Mouse (Mus musculus) cerebellum, adult 11-12 months (tissue): ENCODE data around the gene Atp5d.

Experiments used
- DNase-seq: peaks from one replicate; pipeline ENCODE4 v3.0.0; 2022

Atp5d gene

DNA sequence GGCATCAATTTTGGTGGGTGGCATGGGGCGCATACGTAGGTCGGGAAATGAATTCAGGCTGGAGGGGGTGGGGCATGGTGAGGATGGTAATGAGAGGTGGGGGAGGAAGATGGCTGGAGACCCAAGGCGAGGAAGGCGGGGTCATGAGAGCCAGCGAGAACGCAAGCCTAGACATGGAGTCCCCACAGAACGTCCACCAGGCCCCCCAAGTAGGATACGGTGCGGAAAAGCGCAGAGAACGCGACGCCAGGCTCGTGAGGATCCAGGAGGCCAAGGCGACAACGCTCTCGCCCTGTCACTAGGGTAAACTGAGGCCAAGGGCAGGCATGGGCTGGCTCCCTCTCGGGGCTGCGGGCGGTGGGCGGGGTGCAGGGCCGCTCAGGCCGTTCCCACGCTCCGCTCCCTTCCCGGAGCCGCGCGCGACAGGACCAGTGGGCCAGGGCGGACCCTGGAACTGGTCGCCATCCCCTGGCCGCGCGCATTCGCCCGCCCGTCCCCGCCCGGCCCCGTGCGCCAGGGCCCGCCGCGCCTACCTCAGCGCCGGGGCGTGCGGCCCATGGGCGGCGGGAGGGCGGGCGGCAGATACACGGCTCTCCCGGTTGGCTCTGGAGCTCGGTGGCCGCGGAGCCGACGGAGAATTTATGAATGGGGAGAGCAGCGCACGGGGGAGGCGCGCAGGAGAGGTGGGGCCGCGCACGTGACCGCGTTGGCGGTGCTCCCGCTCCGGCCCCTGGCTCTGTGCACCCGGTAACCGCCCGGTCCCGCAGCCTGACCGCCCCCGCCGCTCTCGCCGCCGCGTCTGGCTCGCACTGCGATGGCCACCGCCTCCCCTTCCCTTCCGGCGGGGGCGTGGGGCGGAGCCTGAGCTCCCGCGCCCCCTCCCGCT is at the start of gene Atp5d:
TSS of gene Atp5d (plus strand) at position 80 of the 886 bp plus-strand sequence.
- peak; percentile 86 for DNase-seq

DNA sequence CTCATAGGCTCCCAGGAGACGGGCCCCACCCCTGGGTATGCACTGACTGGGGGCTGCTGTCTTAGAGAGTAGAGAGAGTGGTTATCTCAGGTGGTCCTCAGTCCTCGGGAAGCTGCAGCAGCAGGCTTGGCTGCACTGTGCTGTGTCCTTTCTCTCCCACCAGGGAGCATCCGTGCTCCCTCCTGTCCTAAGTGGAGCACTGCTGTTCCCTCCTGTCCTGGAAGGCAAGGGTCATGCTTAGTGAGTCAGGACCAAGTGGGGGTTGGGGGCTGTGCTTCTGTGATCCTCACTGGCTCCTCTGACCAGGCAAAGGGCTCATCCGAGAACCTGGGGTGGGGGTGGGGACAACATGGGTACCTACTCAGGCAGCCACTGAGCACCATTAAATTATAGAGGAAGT is 49.3 kb upstream of the Atp5d start:
- no peak for DNase-seq

GRCm38 (mm10) chr10:80091527-80091926 is 46.9 kb upstream of the Atp5d start:
- DNase-seq: no peak

- DNase-seq: no peak
Measured at GRCm38 (mm10) chr10:80092690-80093089, 45.7 kb upstream of the Atp5d start.

DNA sequence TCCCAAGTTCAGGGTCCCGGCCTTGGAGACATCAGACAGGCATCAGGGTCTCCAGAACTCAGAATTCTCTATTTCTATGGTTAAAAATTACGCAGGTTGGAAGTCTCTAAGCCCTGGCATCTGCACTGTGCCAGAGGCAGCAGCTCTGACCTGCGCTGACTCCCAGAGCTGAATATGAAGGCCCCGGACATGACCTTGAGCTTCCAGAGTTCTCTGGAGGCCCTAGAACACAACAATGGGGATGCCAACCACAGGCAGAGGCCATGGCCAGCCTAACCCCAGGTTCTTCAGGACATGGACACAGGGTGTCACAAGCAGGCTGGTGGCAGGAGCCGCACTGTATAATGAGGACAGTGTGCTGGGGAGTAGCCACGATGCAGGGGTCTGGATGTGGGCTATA is 44.3 kb upstream of the Atp5d start:
- no peak for DNase-seq

GRCm38 (mm10) chr10:80094684-80095083 is 43.7 kb upstream of the Atp5d start:
- no peak for DNase-seq

- DNase-seq: no peak
Measured at GRCm38 (mm10) chr10:80095547-80095946, 42.9 kb upstream of the Atp5d start.

DNA sequence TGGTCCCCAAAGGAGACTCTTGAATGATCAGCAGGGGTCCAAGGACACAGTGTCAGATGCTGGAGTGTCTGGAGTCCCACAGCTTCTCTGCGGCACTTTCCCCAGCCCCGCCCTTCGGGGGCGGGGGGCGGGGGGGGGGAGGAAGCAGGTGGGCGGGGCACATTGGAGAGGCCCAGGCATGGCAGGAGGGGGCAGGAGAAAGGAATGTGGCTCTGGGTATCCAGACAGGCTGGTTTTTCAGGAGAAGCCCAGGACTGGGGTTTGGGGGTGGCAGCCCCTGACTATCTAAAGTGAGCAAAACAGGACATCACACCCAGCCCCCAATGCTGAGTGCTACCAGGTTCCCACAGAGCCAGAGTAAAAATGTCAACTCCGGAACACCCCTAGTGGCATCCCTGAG is 41.2 kb upstream of the Atp5d start:
- DNase-seq: no peak

DNA sequence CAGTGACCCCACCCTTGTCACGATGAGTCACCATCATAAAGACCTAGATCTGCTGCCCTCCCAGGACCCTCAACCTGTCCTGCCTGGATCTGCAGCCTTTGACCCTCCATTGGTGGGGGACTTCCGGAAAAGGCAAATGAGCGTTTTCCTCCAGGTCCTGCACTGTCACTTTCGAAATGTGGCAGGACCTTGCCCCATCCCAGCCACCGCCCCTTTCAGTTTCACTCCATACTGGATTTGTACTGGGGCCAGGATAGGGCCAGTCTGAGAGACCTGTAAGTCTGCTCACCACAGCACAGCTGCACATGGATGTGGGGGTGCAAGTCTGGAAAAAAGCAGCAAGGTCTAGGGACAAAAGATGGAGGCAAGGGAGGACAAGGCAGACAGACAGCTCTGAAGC is 39.8 kb upstream of the Atp5d start:
- no peak for DNase-seq

- DNase-seq: no peak
Measured at GRCm38 (mm10) chr10:80100982-80101381, 37.5 kb upstream of the Atp5d start.

DNA sequence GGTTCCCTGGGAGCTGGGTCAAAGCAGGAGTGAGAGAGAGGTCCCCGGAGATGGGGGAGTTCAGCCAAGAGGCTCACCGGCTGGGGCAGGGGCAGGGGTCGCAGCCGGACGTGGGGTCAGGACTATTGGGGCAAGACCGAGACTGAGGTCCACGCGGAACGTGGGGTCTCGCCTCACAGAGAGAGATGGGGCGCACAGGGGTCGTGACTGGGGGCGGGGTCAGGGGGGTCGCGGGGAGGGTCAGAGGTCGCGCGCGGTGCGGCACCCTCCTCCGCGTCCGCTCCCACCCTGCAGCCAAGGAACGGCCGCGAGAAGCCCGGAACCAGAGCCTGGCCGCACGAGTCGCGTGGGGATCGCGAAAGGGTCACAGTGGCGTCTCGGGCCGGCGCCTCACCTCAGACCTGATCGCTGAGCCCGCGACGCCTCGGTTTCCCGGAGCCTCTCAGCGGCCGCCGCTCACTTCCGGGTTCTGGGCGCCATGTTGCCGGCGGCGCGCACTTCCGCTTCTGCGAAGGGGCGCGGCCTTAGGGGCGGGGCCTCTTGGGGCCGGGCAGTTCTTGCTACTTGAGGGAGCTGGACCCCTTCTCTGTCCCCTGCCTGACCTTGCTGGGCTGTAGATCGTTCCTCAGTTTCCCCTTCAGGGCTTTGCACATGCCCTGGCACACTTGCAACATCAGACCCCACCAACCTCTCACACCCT is 36.1 kb upstream of the Atp5d start:
- peak; percentile 84 for DNase-seq

- no peak for DNase-seq
Measured at GRCm38 (mm10) chr10:80103032-80103431, 35.4 kb upstream of the Atp5d start.

- no peak for DNase-seq
Measured at GRCm38 (mm10) chr10:80104181-80104580, 34.3 kb upstream of the Atp5d start.

DNA sequence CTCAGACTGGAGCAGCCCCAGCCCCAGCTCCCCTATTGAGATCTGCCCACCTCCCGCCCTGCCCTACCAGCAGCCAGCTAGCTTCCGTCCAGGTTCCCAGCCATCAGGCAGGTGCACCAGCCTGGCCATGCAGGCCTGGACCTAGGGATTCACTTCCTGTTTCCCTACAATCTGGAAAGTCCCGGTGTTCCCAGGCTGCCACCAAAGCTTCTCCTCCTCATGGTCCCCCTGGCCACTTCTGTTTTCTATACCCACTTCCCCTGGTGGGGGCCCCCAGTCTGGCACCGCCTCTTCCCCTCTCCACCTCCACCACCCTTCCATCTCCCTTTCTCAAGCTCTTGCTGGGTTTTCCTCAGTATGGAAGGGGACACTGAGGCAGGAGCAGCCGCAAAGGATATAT is 33.0 kb upstream of the Atp5d start, which contains the start of gene Sbno2:
TSS of gene Sbno2 (minus strand) at position 112 of the 400 bp plus-strand sequence.
- no peak for DNase-seq

DNA sequence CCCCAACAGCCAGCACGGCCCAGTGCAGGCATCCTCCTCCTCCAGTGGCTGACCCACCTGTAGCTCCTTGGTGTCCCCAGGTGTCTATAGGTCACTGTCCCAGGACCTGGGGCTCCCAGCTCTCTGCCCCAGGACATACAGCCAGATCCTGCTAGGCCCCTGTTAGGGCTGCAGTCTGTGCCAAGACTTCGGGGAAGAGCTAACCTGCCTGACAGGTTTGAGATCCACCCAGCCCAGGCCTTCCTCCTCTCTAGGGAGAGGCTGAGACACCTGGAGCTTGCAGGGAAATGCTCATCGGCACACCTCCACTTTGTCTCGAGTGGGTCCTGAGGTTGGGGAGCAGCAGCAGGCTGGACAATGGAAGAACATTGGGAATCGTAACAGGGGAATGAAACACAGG is 32.5 kb upstream of the Atp5d start:
- peak; percentile 33 for DNase-seq

- no peak for DNase-seq
Measured at GRCm38 (mm10) chr10:80107678-80108077, 30.8 kb upstream of the Atp5d start.

DNA sequence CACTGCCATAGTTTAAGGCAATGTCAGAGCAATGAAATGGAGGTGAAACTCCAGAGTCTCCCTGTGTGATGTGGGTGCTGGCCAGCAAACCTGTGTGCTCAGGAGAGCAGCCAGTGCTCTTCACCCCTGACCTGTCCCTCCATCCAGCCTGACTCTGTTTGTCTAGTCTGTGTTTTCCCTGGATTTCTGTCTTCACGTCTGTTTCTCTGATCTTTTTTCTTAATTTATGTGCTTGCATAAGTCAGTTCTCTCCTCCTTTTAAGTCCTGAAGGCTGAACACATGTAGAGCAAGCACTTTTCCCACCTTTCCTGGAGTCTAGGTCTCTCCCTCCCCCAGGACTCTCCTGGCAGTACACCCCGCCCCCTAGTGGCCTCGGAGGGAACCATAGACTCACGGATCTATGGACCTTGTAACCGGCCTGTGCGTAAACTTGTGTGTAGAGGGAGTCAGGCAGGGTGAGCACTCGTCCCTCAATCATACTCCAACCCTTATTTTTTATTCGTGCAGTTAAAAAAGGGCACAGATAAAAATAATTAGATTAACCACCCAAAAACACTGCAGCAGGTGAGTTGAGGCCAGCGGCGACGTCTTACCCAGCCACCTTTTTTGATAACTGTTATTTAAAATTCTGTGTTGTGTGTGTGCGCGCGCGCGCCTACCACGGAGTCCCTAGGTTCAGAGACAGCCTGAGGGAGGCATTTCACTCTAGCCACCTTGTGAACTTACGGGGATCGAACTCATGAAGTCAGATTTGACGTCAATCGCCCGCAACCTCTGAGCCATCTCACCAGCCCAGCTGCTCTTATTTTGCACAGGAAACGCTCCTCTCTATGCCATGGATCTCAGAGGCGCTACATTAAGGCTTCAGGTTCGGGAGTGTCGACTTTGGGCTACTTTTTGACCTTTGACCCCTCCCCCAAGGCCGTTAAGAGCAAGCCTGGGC is 23.8 kb upstream of the Atp5d start:
- peak; percentile 89 for DNase-seq

DNA sequence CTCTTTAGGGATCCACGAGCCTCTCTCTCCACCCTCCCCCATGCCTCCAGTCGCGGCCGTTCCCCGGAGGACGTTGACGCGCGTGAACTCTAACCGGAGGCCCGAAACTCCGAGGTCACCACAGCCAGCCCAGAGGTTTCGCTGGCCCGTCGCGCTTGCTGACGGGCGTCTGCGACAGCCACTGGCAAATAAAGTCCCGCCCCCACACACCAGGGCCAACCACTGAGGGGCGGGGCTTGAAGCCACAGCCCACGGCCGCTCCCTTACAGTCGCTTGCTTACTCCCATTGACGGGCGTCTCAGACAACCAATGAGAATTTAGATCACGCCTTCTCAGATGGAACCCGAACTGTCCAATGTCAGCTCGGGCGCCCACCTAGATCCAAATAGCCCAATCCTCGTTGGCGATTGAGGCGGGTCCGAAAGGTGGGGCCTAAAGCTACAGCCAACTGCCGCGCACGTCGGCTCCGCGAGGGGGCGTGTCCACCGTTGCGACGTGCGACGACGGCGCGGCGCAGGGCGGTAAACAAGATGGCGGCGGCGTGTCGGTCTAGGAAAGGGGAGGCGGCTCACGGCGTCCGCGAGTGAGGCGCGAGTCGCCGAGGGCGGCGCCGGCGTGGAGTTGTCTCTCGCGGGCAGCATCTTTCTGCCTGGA is 23.0 kb upstream of the Atp5d start, which contains the start of gene Stk11:
TSS of gene Stk11 (plus strand) at position 514 of the 654 bp plus-strand sequence.
- DNase-seq: peak; percentile 100

DNA sequence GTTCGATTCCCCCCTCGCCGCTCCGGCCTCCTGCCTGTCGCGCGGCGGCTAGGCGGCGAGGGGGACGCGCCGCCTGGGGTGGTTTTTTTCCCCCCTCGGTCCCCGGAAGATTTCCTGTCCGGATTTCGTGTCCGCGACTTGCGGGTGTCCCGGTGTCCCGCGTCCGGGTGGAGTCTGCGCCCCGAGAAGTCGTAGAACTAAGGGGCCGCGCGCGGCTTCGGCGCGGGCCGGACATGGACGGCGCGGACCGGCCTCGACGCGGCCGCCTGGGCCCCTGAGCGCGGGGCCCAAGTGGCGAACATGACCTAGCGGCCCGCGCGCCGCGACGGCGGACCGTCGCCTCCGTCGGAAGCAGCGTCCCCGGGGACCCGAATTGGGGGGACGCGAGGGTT is 22.5 kb upstream of the Atp5d start:
- no peak for DNase-seq

DNA sequence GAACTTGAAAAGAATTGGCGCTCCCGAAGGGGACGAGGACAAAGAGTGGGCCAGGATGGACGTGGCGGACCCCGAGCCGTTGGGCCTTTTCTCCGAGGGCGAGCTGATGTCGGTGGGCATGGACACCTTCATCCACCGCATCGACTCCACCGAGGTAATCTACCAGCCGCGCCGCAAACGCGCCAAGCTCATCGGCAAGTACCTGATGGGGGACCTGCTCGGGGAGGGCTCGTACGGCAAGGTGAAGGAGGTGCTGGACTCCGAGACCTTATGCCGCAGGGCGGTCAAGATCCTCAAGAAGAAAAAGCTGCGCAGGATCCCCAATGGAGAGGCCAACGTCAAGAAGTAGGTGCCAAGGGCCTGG is 21.9 kb upstream of the Atp5d start:
- DNase-seq: peak; percentile 65

DNA sequence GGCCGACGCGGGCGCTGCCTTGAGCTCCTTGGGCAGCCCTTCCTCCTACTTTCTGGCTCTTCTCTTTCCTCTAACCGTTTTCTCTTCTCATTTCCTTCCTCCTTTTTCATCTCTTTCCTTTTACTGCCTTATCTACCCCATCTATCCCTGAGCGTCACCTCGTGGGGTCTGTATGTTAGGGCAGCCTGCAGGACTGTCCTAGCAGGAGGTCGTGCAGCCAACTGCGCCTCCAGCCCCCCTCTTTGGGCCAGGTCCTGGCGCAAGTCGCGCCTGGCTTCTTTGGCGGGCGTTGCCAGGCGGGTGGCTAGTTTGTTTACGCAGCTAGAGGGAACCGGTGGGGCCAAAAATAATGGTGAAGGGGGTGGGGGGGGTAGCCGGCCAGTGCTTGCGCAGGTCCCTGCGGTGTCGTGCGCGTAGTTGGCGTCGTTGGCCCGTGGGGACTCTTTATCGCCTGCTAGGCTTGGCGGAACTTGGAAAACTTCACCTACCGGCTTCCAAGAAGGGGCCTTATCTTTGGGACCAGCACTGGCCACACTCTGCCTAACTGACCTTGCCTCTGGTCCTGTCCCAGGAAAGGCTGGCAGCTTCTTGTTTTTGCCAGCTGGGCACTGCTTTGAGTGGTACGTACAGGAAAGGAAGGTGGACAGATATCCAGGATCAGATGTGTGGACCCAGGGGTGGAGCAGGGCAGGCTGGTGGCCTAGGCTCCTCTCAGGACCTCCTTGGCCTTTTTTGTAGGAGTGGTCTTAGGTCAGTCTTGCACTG is 21.3 kb upstream of the Atp5d start:
- peak; percentile 68 for DNase-seq

- DNase-seq: peak; percentile 79
Measured at GRCm38 (mm10) chr10:80117736-80118135, 20.7 kb upstream of the Atp5d start.
